Mouse (Mus musculus) mammary gland, adult 2 months (tissue): ENCODE results near the gene Zscan4d. TPM values are rescaled to one million over a fixed set of nuclear protein-coding genes. Genes with fewer than 3 reads are reported as not detected.

ENCODE experiments used
- polyA plus RNA-seq: library from polyadenylated mRNA; depleted of rRNA; stranded (reverse); fragments of >200 nt; gene quantifications from 2 replicates; pipeline ENCODE4 v1.2.3, GENCODE M21; 2012; ENCODE audit warnings: low replicate concordance; rRNA removed

Zscan4d gene
- polyA plus RNA-seq = not detected in 2 replicates

DNA sequence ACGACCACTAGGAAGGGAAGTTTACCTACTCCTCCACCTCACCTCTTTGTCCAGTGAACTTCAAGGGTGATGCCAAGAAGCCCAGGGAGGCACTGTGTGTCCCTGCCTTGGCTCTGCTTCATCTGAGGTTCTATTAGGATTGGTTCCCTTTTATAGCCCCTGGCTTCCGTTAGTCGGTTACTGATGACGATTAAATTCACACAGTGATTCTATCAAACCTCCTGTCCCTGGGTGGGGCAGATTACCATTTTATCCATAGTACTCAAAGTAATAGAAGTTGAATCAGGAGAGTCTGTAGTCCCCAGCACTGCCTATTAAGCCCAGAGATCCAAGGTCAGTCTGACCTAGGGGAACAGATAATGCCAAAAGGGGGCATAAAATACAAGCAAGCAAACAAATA is at the start of gene Zscan4d:
Zscan4d (minus strand) TSS at position 101 of the 400 bp plus-strand sequence.

Other genes with a start within 250 kb of the Zscan4d start
- not detected in 2 replicates for gene Zscan4c, start 160.4 kb downstream of the Zscan4d start, polyA plus RNA-seq
- gene Zscan4-ps1, start 96.5 kb downstream of the Zscan4d start, polyA plus RNA-seq = not detected in 2 replicates
- gene Zscan4e, start 144.5 kb upstream of the Zscan4d start, polyA plus RNA-seq = not detected in 2 replicates
- gene Zscan4f, start 231.8 kb upstream of the Zscan4d start, polyA plus RNA-seq = not detected in 2 replicates